Mouse (Mus musculus) forebrain, embryonic 14.5 days (tissue): Measurements from ENCODE around the gene Ccl26. TPM values are rescaled to one million over a fixed set of nuclear protein-coding genes. Genes with fewer than 3 reads are reported as not detected.

ENCODE experiments used
- ATAC-seq: fragments of 200-750 bp; cut with Nextera tagmentation; 2 replicates; pipeline ENCODE4 v1.8.0; 2017; ENCODE audit warnings: mild to moderate bottlenecking, moderate library complexity
- DNase-seq: peaks from one replicate; pipeline ENCODE4 v3.0.0-alpha.2; 2015; ENCODE audit warnings: low spot score
- H3K27ac ChIP-seq: fragments of 300-500 bp; sonication (generic); 2 replicates; pipeline ENCODE4 v1.5.1; 2014; ENCODE audit warnings: low read depth, mild to moderate bottlenecking, control low read depth, low read length, moderate library complexity
- H3K27me3 ChIP-seq: fragments of 300-500 bp; sonication (generic); replicated peaks from 2 replicates; pipeline ENCODE4 v1.6.1; 2014; ENCODE audit warnings: low read length, control low read depth, mixed read lengths; ENCODE audit not compliant: control insufficient read depth, insufficient read depth
- H3K36me3 ChIP-seq: fragments of 300-500 bp; sonication (generic); 2 replicates; pipeline ENCODE4 v1.6.1; 2014; ENCODE audit warnings: low read length, control low read depth; ENCODE audit not compliant: control insufficient read depth, insufficient read depth
- H3K4me1 ChIP-seq: fragments of 300-500 bp; sonication (generic); 2 replicates; pipeline ENCODE4 v1.6.1; 2014; ENCODE audit warnings: antibody characterized with exemption, low read length, control low read depth; ENCODE audit not compliant: control insufficient read depth, insufficient read depth
- H3K4me2 ChIP-seq: fragments of 300-500 bp; sonication (generic); 2 replicates; pipeline ENCODE4 v1.6.1; 2014; ENCODE audit warnings: mild to moderate bottlenecking, control low read depth, low read length
- H3K4me3 ChIP-seq: fragments of 300-500 bp; sonication (generic); 2 replicates; pipeline ENCODE4 v1.5.1; 2014; ENCODE audit warnings: low read depth, low read length, control low read depth
- H3K9ac ChIP-seq: fragments of 300-500 bp; sonication (generic); 2 replicates; pipeline ENCODE4 v1.6.1; 2014; ENCODE audit warnings: mild to moderate bottlenecking, low read length, control low read depth, moderate library complexity
- H3K9me3 ChIP-seq: fragments of 300-500 bp; sonication (generic); replicated peaks from 2 replicates; pipeline ENCODE4 v1.6.1; 2016; ENCODE audit warnings: low read length, control low read depth, mixed read lengths; ENCODE audit not compliant: control insufficient read depth
- WGBS: fragments of 180-500 bp; shearing (Covaris S2); extraction: QIAGEN DNeasy Blood & Tissue Kit; methylation state at CpG from one replicate; pipeline ENCODE4 v1.1.7; 2014; 5-methylcytosine and 5-hydroxymethylcytosine counted together
- polyA plus RNA-seq: library from polyadenylated mRNA; unstranded; fragments of >200 nt; fragmentation: Nextera tagmentation; extraction: Ambion mirVana; gene quantifications from 2 replicates; pipeline ENCODE4 v1.2.1, GENCODE M21; 2014

The Ccl26 gene
- polyA plus RNA-seq, 1 experiment from 2014 or later: not detected

GRCm38 (mm10) chr5:135550910-135551309 lies 12.5 kb downstream of the Ccl26 start:
- no peaks in the 10 kb centered on the region for H3K27me3 ChIP-seq
- DNase-seq (peak; percentile 37), ATAC-seq (no peak)
- WGBS: 34% methylated on average over 3 of the region's 3 CpGs
- H3K4me1 ChIP-seq: 0 out of 2 replicates have a peak, but pooled peaks cover under 1% of the 10 kb centered on the region
- no peak overlapping the region for H3K4me2 ChIP-seq
- no peaks in the 10 kb centered on the region for H3K36me3 ChIP-seq
- H3K9ac ChIP-seq: no peak overlapping the region
- H3K9me3 ChIP-seq: no peaks in the 10 kb centered on the region
- no peak overlapping the region for H3K27ac ChIP-seq
- H3K4me3 ChIP-seq: no peak overlapping the region

GRCm38 (mm10) chr5:135547990-135548389 lies 15.4 kb downstream of the Ccl26 start:
- Histone ChIP-seq H3K4me2 (no peak overlapping the region), H3K27me3 (0 out of 2 replicates have a peak, but pooled peaks cover 3% of the 10 kb centered on the region), H3K4me3 (no peak overlapping the region), H3K4me1 (peaks cover 11% of the 10 kb centered on the region), H3K27ac (no peak overlapping the region), H3K9ac (no peak overlapping the region), H3K36me3 (no peaks in the 10 kb centered on the region), H3K9me3 (no peaks in the 10 kb centered on the region)
- DNase-seq (no peak), ATAC-seq (no peak)
- 84% methylated on average over 2 of the region's 2 CpGs for WGBS

GRCm38 (mm10) chr5:135544865-135545797 lies 18.2 kb downstream of the Ccl26 start, which contains the start of gene Hip1:
Hip1 (minus strand) TSS chr5:135545120.
- WGBS: under 1% methylated on average over 46 of the region's 46 CpGs
- peak; percentile 99 for ATAC-seq

GRCm38 (mm10) chr5:135544032-135544558 lies 19.3 kb downstream of the Ccl26 start:
- H3K27ac ChIP-seq: no peak overlapping the region

More at GRCm38 (mm10) chr5:135544865-135545797, 18.2 kb downstream of the Ccl26 start, which contains the start of gene Hip1:
- Histone ChIP-seq H3K9me3 (no peaks in the 10 kb centered on the region), H3K4me2 (peak within 1 kb of the TSS; percentile 97), H3K27me3 (0 out of 2 replicates have a peak, but pooled peaks cover 3% of the 10 kb centered on the region), H3K36me3 (no peaks in the 10 kb centered on the region), H3K4me3 (peak within 1 kb of the TSS; percentile 64), H3K27ac (no peak within 1 kb of the TSS), H3K9ac (peak within 1 kb of the TSS; percentile 76), H3K4me1 (peaks cover 11% of the 10 kb centered on the region)
- DNase-seq: peak; percentile 99

GRCm38 (mm10) chr5:135537794-135538214 lies 25.6 kb downstream of the Ccl26 start:
- no peaks in the 10 kb centered on the region for H3K4me1 ChIP-seq
- no peak overlapping the region for H3K27ac ChIP-seq
- DNase-seq (no peak), ATAC-seq (no peak)
- no peak overlapping the region for H3K9ac ChIP-seq
- no peaks in the 10 kb centered on the region for H3K27me3 ChIP-seq
- H3K9me3 ChIP-seq: no peaks in the 10 kb centered on the region
- H3K4me2 ChIP-seq: no peak overlapping the region
- H3K36me3 ChIP-seq: no peaks in the 10 kb centered on the region
- H3K4me3 ChIP-seq: no peak overlapping the region
- WGBS: 77% methylated on average over 10 of the region's 10 CpGs

More at GRCm38 (mm10) chr5:135544032-135544558, 19.3 kb downstream of the Ccl26 start:
- no peaks in the 10 kb centered on the region for H3K9me3 ChIP-seq
- WGBS: 2% methylated on average over 15 of the region's 15 CpGs
- H3K4me1 ChIP-seq: peaks cover 11% of the 10 kb centered on the region
- H3K9ac ChIP-seq: peak overlapping the region; percentile 76
- ATAC-seq (no peak), DNase-seq (peak; percentile 23)
- 0 out of 2 replicates have a peak, but pooled peaks cover 3% of the 10 kb centered on the region for H3K27me3 ChIP-seq
- H3K4me3 ChIP-seq: peak overlapping the region; percentile 64
- H3K4me2 ChIP-seq: peak overlapping the region; percentile 97
- no peaks in the 10 kb centered on the region for H3K36me3 ChIP-seq

- no peak for ATAC-seq
- no peaks in the 10 kb centered on the region for H3K36me3 ChIP-seq
- no peaks in the 10 kb centered on the region for H3K27me3 ChIP-seq
- DNase-seq: no peak
- H3K4me2 ChIP-seq: no peak overlapping the region
- 82% methylated on average over 4 of the region's 4 CpGs for WGBS
- no peak overlapping the region for H3K4me3 ChIP-seq
- no peak overlapping the region for H3K9ac ChIP-seq
- H3K9me3 ChIP-seq: no peaks in the 10 kb centered on the region
- no peaks in the 10 kb centered on the region for H3K4me1 ChIP-seq
- no peak overlapping the region for H3K27ac ChIP-seq
These were observed 26.0 kb downstream of the Ccl26 start for GRCm38 (mm10) chr5:135537326-135537725.

- no peak overlapping the region for H3K4me3 ChIP-seq
- no peak overlapping the region for H3K27ac ChIP-seq
- H3K9me3 ChIP-seq: no peaks in the 10 kb centered on the region
- H3K27me3 ChIP-seq: no peaks in the 10 kb centered on the region
- H3K4me1 ChIP-seq: no peaks in the 10 kb centered on the region
- H3K36me3 ChIP-seq: no peaks in the 10 kb centered on the region
- H3K9ac ChIP-seq: no peak overlapping the region
- DNase-seq (no peak), ATAC-seq (no peak)
- no peak overlapping the region for H3K4me2 ChIP-seq
These were observed 27.5 kb downstream of the Ccl26 start for GRCm38 (mm10) chr5:135535867-135536266.

- 85% methylated on average over 10 of the region's 10 CpGs for WGBS
- H3K9me3 ChIP-seq: no peaks in the 10 kb centered on the region
- H3K4me2 ChIP-seq: no peak overlapping the region
- DNase-seq: no peak
- H3K36me3 ChIP-seq: no peaks in the 10 kb centered on the region
- no peak overlapping the region for H3K4me3 ChIP-seq
- H3K4me1 ChIP-seq: no peaks in the 10 kb centered on the region
- H3K27ac ChIP-seq: no peak overlapping the region
- H3K27me3 ChIP-seq: no peaks in the 10 kb centered on the region
- no peak overlapping the region for H3K9ac ChIP-seq
- ATAC-seq: no peak
These were observed 29.9 kb downstream of the Ccl26 start for GRCm38 (mm10) chr5:135533431-135533830.
